Mouse (Mus musculus): ENCODE results near the gene Cep128. TPM values are rescaled to one million over a fixed set of nuclear protein-coding genes. Genes with fewer than 3 reads are reported as not detected.

The Cep128 gene
- total and polyA plus RNA-seq, 3 experiments: 12.7 to 40.1 (median 23.3) TPM

DNA sequence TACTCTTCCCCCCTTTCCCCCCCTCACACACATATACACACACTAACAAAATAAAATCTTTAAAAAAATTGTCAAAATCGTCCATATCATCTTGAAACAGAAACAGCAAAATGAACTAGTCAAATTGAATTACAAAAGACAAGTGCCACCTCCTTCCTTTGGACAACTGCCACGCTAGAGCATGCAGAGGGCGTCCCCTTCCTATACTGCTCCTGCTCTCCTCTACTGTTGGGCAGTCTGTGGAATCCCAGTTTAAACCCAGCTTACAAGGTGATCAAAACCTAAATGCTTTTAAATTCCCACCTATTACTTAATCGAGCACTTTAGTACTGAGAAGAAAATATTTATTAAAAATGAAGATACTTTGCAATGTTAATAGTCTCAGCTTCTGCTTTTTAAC, 372.0 kb downstream of the Cep128 start:
- no peaks in the 10 kb centered on the region for H3K79me2 ChIP-seq (ENCODE audit: control insufficient read depth, insufficient read depth, low read length, poor library complexity)
- TF ChIP-seq SIN3A (IDR thresholded peaks at IDR 0.05; ENCODE audit: low read length) (no peak), CHD1 (IDR thresholded peaks at IDR 0.05; ENCODE audit: low read depth, low read length) (no peak), TCF12 (IDR thresholded peaks at IDR 0.05; ENCODE audit: low read depth, low read length) (no peak)
- H3K4me1 ChIP-seq (ENCODE audit: control insufficient read depth in 1 of 2, insufficient read depth in 2 of 2, low read length in 2 of 2): no peaks in the 10 kb centered on the region; a peak in 2 of 4 replicates
- H3K9ac ChIP-seq (ENCODE audit: control insufficient read depth, low read depth, low read length, poor library complexity, severe bottlenecking): no peak overlapping the region
- peak; percentile 6 for DNase-seq (ENCODE audit: low read depth, low spot score)
- H3K9me3 ChIP-seq (replicated peaks; ENCODE audit: insufficient read depth, low read length): no peaks in the 10 kb centered on the region
- H3K4me3 ChIP-seq (ENCODE audit: control insufficient read depth in 1 of 2, insufficient read depth in 1 of 2, low read depth in 2 of 2, low read length in 2 of 2): no peak overlapping the region
- H3K27me3 ChIP-seq (ENCODE audit: control insufficient read depth in 1 of 2, insufficient read depth in 2 of 2, low read length in 2 of 2): no peaks in the 10 kb centered on the region
- no peak overlapping the region for H3K27ac ChIP-seq (ENCODE audit: control insufficient read depth, low read depth, low read length)
- H3K36me3 ChIP-seq (ENCODE audit: control insufficient read depth in 1 of 2, insufficient read depth in 2 of 2, low read length in 2 of 2): peaks cover 0 to 2% of the 10 kb centered on the region in 2 experiments; a peak in 1 of 4 replicates

DNA sequence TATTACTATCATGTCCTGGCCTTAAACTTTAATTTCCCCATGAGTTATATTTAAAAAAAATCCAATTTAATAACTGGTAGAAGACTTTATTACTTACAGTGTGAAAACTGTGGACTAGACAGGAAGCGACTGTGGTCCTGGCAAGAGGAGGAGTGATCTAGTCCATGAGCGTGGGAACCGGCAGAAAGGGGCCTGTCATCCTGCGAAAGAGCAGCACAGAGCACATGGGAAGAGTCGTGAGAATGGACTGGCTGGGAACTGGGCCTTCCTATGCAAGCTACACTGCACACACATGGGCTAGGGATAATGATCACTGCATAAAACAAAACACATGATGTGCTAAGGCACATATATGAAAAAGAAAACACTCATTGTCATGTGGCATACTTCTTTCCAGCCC, 375.5 kb downstream of the Cep128 start:
- Histone ChIP-seq H3K9ac (ENCODE audit: control insufficient read depth, low read depth, low read length, poor library complexity, severe bottlenecking) (no peak overlapping the region), H3K4me3 (ENCODE audit: control insufficient read depth in 1 of 2, insufficient read depth in 1 of 2, low read depth in 2 of 2, low read length in 2 of 2) (no peak overlapping the region), H3K79me2 (ENCODE audit: control insufficient read depth, insufficient read depth, low read length, poor library complexity) (no peaks in the 10 kb centered on the region), H3K4me1 (ENCODE audit: control insufficient read depth in 1 of 2, insufficient read depth in 2 of 2, low read length in 2 of 2) (no peaks in the 10 kb centered on the region; a peak in 2 of 4 replicates), H3K27ac (ENCODE audit: control insufficient read depth, low read depth, low read length) (no peak overlapping the region), H3K9me3 (replicated peaks; ENCODE audit: insufficient read depth, low read length) (no peaks in the 10 kb centered on the region), H3K27me3 (ENCODE audit: control insufficient read depth in 1 of 2, insufficient read depth in 2 of 2, low read length in 2 of 2) (no peaks in the 10 kb centered on the region), H3K36me3 (ENCODE audit: control insufficient read depth in 1 of 2, insufficient read depth in 2 of 2, low read length in 2 of 2) (peaks cover 0 to 2% of the 10 kb centered on the region in 2 experiments; a peak in 1 of 4 replicates)
- no peak for TF ChIP-seq CTCF (IDR thresholded peaks at IDR 0.05 in 2 of 3, conservative IDR thresholded peaks at IDR 0.05 in 1 of 3; ENCODE audit: control insufficient read depth in 1 of 3, insufficient read depth in 1 of 3, low read depth in 2 of 3, low read length in 3 of 3, poor library complexity in 1 of 3, severe bottlenecking in 1 of 3)
- TF ChIP-seq EP300 (IDR thresholded peaks at IDR 0.05; ENCODE audit: low read depth in 1 of 2, low read length in 2 of 2): no peak
- TF ChIP-seq MYB (IDR thresholded peaks at IDR 0.05; ENCODE audit: low read depth, low read length): no peak
- no peak for TF ChIP-seq KAT2A (conservative IDR thresholded peaks at IDR 0.05; ENCODE audit: low read depth, low read length)
- TF ChIP-seq GATA1 (IDR thresholded peaks at IDR 0.05; ENCODE audit: low read depth, low read length): no peak
- no peak for TF ChIP-seq CHD2 (IDR thresholded peaks at IDR 0.05; ENCODE audit: low read length)
- TF ChIP-seq USF2 (IDR thresholded peaks at IDR 0.05; ENCODE audit: borderline replicate concordance in 1 of 2, insufficient read depth in 1 of 2, low read depth in 1 of 2, low read length in 2 of 2): no peak
- no peak for TF ChIP-seq CHD1 (IDR thresholded peaks at IDR 0.05; ENCODE audit: low read depth, low read length)
- no peak for TF ChIP-seq ZC3H11A (IDR thresholded peaks at IDR 0.05; ENCODE audit: low read depth, low read length)
- DNase-seq (ENCODE audit: low read depth, low spot score): no peak

DNA sequence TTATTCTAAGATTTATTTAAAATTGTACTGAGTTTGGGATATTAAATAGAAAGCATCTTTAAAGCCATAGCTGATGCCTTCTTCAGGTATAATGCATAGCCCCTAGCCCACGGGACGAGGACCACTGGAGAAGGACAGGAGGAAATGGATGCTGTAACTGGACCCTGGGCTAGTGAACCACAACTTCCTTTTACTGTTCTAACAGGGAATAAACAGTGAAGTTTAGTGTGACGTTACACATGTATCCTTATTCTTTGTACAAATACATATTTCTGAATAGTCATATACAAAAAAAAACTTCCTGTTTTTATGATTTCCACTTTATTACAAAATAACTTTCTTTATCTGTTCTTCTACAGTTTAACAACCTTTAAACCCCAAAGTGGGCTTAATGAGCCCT, 376.0 kb downstream of the Cep128 start:
- Histone ChIP-seq H3K9ac (ENCODE audit: control insufficient read depth, low read depth, low read length, poor library complexity, severe bottlenecking) (no peak overlapping the region), H3K4me3 (ENCODE audit: control insufficient read depth in 1 of 2, insufficient read depth in 1 of 2, low read depth in 2 of 2, low read length in 2 of 2) (no peak overlapping the region), H3K79me2 (ENCODE audit: control insufficient read depth, insufficient read depth, low read length, poor library complexity) (no peaks in the 10 kb centered on the region), H3K4me1 (ENCODE audit: control insufficient read depth in 1 of 2, insufficient read depth in 2 of 2, low read length in 2 of 2) (no peaks in the 10 kb centered on the region; a peak in 2 of 4 replicates), H3K27me3 (ENCODE audit: control insufficient read depth in 1 of 2, insufficient read depth in 2 of 2, low read length in 2 of 2) (no peaks in the 10 kb centered on the region), H3K36me3 (ENCODE audit: control insufficient read depth in 1 of 2, insufficient read depth in 2 of 2, low read length in 2 of 2) (no peaks in the 10 kb centered on the region; a peak in 1 of 4 replicates), H3K27ac (ENCODE audit: control insufficient read depth, low read depth, low read length) (no peak overlapping the region), H3K9me3 (replicated peaks; ENCODE audit: insufficient read depth, low read length) (no peaks in the 10 kb centered on the region)
- no peak for DNase-seq (ENCODE audit: low read depth, low spot score)
- no peak for TF ChIP-seq TBP (IDR thresholded peaks at IDR 0.05; ENCODE audit: low read depth, low read length)
- TF ChIP-seq GATA1 (IDR thresholded peaks at IDR 0.05; ENCODE audit: low read depth, low read length): no peak
- no peak for TF ChIP-seq NRF1 (IDR thresholded peaks at IDR 0.05; ENCODE audit: insufficient read depth, low read depth, low read length, poor library complexity, severe bottlenecking)
